Mouse (Mus musculus) forebrain, embryonic 11.5 days (tissue): ENCODE measurements around the gene Idh1. TPM values are rescaled to one million over a fixed set of nuclear protein-coding genes. Genes with fewer than 3 reads are reported as not detected.
"Not testable (repeated sequence)": the region's sequence is repeated elsewhere in the genome, so short reads cannot be mapped to it uniquely, and the experiment has no call there.

ENCODE experiments used
- ATAC-seq: fragments of 200-750 bp; cut with Nextera tagmentation; replicated peaks from 2 replicates; pipeline ENCODE4 v1.8.0; 2017; ENCODE audit warnings: moderate TSS enrichment; ENCODE audit not compliant: low FRiP score
- DNase-seq: peaks from one replicate; pipeline ENCODE4 v3.0.0-alpha.2; 2017; ENCODE audit warnings: low spot score
- H3K27ac ChIP-seq: fragments of 300-500 bp; sonication (generic); 2 replicates; pipeline ENCODE4 v1.5.1; 2014; ENCODE audit warnings: low read depth, low read length
- H3K27me3 ChIP-seq: fragments of 300-500 bp; sonication (generic); 2 replicates; pipeline ENCODE4 v1.6.1; 2014; ENCODE audit warnings: mild to moderate bottlenecking, low read length, mixed read lengths; ENCODE audit not compliant: control insufficient read depth, insufficient read depth
- H3K36me3 ChIP-seq: fragments of 300-500 bp; sonication (generic); 2 replicates; pipeline ENCODE4 v1.6.1; 2014; ENCODE audit warnings: mild to moderate bottlenecking, low read length, moderate library complexity, mixed read lengths; ENCODE audit not compliant: control insufficient read depth, insufficient read depth
- H3K4me1 ChIP-seq: fragments of 300-500 bp; sonication (generic); replicated peaks from 2 replicates; pipeline ENCODE4 v1.6.1; 2014; ENCODE audit warnings: low read length, mixed read lengths; ENCODE audit not compliant: control insufficient read depth, insufficient read depth
- H3K4me2 ChIP-seq: fragments of 300-500 bp; sonication (generic); 2 replicates; pipeline ENCODE4 v1.6.1; 2014; ENCODE audit warnings: low read depth, mild to moderate bottlenecking, low read length, moderate library complexity, mixed read lengths; ENCODE audit not compliant: severe bottlenecking
- H3K4me3 ChIP-seq: fragments of 300-500 bp; sonication (generic); 2 replicates; pipeline ENCODE4 v1.5.1; 2014; ENCODE audit warnings: low read depth, low read length
- H3K9ac ChIP-seq: fragments of 300-500 bp; sonication (generic); 2 replicates; pipeline ENCODE4 v1.6.1; 2014; ENCODE audit warnings: low read length
- H3K9me3 ChIP-seq: fragments of 300-500 bp; sonication (generic); 2 replicates; pipeline ENCODE4 v1.6.1; 2016; ENCODE audit warnings: low read length, mixed read lengths; ENCODE audit not compliant: control insufficient read depth
- WGBS: fragments of 180-500 bp; shearing (Covaris S2); extraction: QIAGEN DNeasy Blood & Tissue Kit; methylation state at CpG from one replicate; pipeline ENCODE4 v1.1.7; 2014; 5-methylcytosine and 5-hydroxymethylcytosine counted together
- polyA plus RNA-seq: library from polyadenylated mRNA; unstranded; fragments of >200 nt; fragmentation: Nextera tagmentation; extraction: Ambion mirVana; gene quantifications from 2 replicates; pipeline ENCODE4 v1.2.1, GENCODE M21; 2014

Gene Idh1
- 306 and 321 TPM in 2 replicates for polyA plus RNA-seq

DNA sequence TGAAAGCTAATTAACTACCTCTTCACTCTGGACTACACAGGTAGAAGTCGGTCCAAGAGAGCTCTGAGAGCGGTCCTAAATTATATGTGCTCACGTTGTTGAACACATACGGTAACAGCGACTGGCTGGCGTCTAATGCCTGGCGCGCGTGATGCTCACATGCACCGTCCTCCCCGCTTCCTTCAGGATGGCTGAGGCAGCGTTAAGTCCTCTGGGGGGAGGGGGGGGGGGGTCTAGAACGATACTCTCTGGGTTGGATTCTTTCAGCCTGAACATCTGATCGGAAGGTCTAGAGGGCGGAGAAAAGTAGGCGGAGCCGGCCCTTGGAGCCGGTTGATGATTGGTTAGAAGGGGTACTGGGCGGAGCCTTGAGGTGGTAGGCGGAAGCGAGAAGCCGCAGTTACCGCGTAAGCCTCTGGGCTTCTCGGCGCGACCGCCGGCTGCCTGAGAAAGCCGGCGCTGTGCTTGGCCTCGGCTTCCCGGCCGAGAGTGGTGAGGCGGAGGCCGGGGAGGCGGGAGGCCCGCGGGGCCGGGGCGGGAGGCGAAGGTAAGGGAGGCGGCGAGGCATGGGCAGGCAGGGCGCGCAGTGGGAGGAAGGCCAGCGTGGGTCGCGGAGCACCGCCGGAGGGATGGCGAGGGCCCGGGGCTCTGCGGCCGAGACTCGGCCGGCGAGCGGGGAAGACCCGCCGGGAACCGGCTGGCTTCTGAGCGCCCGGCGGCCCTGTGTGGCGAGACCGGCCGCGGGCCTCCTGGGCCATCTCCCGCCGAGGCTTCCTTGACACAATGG is at the start of gene Idh1, which contains the start of gene Pikfyve:
Gene Idh1, minus strand, starts transcription at position 214 of the 787 bp plus-strand sequence.
Gene Pikfyve, plus strand, starts transcription at position 397 of the 787 bp plus-strand sequence.
- peak; percentile 98 for DNase-seq

DNA sequence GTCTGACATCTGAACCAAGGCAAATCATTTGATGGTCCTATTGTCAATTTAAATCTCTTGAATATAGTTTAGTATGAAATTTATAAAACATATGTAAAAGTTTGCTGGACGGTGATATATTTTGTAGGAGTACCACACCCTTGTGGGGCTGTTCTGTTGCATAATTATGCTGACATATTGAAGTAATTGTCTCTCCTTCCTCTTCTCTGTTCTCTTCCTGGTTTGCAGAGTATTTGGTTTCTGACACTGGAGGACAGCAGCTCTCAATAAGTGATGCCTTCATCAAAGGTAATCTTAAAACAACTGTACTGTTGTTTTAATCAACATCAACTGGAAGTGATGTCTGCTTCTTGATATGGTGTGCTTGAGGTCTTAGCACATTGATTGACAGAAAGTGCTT is 44.3 kb upstream of the Idh1 start:
- H3K4me3 ChIP-seq: no peak overlapping the region
- H3K4me2 ChIP-seq: no peak overlapping the region
- H3K9ac ChIP-seq: no peak overlapping the region
- no peaks in the 10 kb centered on the region for H3K4me1 ChIP-seq
- no peaks in the 10 kb centered on the region for H3K27me3 ChIP-seq
- no peaks in the 10 kb centered on the region; the same call in 1 of the 2 replicates for H3K36me3 ChIP-seq
- ATAC-seq: no peak
- no peaks in the 10 kb centered on the region for H3K9me3 ChIP-seq
- 95% methylated on average over 1 of the region's 1 CpGs for whole genome bisulfite sequencing
- no peak for DNase-seq
- H3K27ac ChIP-seq: no peak overlapping the region

More for the DNA sequence above, at the start of gene Idh1, which contains the start of gene Pikfyve:
- Histone ChIP-seq H3K36me3 (no peaks in the 10 kb centered on the region), H3K9ac (peak within 1 kb of the TSS; percentile 73), H3K4me2 (peak within 1 kb of the TSS; percentile 79), H3K27ac (peak within 1 kb of the TSS; percentile 80), H3K4me3 (peak within 1 kb of the TSS; percentile 74), H3K4me1 (peaks cover 6% of the 10 kb centered on the region; the same call in 1 of the 2 replicates), H3K9me3 (no peaks in the 10 kb centered on the region), H3K27me3 (no peaks in the 10 kb centered on the region)
- ATAC-seq: peak; percentile 98
- WGBS: 0% methylated on average over 68 of the region's 71 CpGs

- H3K27me3 ChIP-seq, H3K36me3 ChIP-seq, H3K4me1 ChIP-seq, H3K9ac ChIP-seq, H3K27ac ChIP-seq, H3K4me3 ChIP-seq, DNase-seq, ATAC-seq, H3K4me2 ChIP-seq, H3K9me3 ChIP-seq: not testable (repeated sequence)
- 91% methylated on average over 3 of the region's 3 CpGs for WGBS
Measured at GRCm38 (mm10) chr1:65229768-65230167, 43.5 kb upstream of the Idh1 start.

GRCm38 (mm10) chr1:65227681-65228080 is 41.4 kb upstream of the Idh1 start:
- Histone ChIP-seq H3K4me2 (no peak overlapping the region), H3K27me3 (no peaks in the 10 kb centered on the region), H3K27ac (no peak overlapping the region), H3K36me3 (peaks cover 4% of the 10 kb centered on the region; the same call in 1 of the 2 replicates), H3K9ac (no peak overlapping the region), H3K9me3 (no peaks in the 10 kb centered on the region), H3K4me1 (no peaks in the 10 kb centered on the region), H3K4me3 (no peak overlapping the region)
- DNase-seq (no peak), ATAC-seq (no peak)
- WGBS: 94% methylated on average over 2 of the region's 2 CpGs

DNA sequence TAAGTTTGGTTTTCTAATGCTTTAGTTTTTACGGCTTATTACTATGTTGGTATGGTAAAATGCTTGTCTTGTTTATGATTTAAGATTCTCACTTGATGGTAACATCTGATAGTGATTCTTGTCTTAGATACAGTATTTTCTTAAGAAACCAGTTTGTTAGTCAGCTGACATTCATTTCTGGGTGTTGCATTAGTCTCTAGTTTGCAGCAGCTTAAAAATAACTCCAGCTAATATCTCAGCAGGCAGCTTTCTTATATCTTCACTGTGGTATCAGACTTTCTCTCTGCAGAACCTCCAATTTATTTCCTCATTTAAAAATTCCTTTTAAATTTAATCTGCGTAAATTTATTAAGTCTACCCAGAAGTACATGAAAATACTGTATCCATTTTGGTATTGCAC is 37.4 kb upstream of the Idh1 start:
- ATAC-seq (no peak), DNase-seq (no peak)
- H3K4me2 ChIP-seq: no peak overlapping the region
- H3K4me1 ChIP-seq: no peaks in the 10 kb centered on the region
- no peaks in the 10 kb centered on the region for H3K9me3 ChIP-seq
- 100% methylated on average over 2 of the region's 2 CpGs for WGBS
- H3K27ac ChIP-seq: no peak overlapping the region
- no peaks in the 10 kb centered on the region for H3K27me3 ChIP-seq
- no peak overlapping the region for H3K9ac ChIP-seq
- H3K36me3 ChIP-seq: peaks cover 4% of the 10 kb centered on the region; the same call in 1 of the 2 replicates
- no peak overlapping the region for H3K4me3 ChIP-seq

DNA sequence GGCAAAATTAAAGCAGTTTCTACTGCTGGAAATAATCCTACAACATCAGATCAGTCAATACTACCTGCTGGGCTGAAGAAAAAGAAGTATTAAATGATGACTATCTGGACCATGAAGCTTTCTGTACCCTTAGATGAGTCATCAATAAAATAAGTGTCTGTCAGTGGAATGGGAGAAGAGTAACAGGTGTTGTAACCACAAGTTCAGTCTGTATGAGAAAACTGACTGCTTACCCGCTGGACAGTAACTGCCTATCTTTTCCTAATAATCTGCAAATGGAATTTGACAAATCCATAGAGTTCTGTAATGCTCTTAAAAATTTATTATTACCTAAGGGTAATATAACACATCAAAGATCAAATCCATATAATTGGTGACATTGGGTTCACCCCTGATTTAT is 31.7 kb upstream of the Idh1 start:
- H3K36me3 ChIP-seq: no peaks in the 10 kb centered on the region; the same call in 1 of the 2 replicates
- H3K4me2 ChIP-seq: no peak overlapping the region
- ATAC-seq: no peak
- H3K9me3 ChIP-seq: no peaks in the 10 kb centered on the region
- no peak overlapping the region for H3K27ac ChIP-seq
- no peaks in the 10 kb centered on the region for H3K4me1 ChIP-seq
- no peak for DNase-seq
- WGBS: 95% methylated on average over 1 of the region's 1 CpGs
- no peak overlapping the region for H3K4me3 ChIP-seq
- no peaks in the 10 kb centered on the region for H3K27me3 ChIP-seq
- no peak overlapping the region for H3K9ac ChIP-seq

GRCm38 (mm10) chr1:65217567-65217966 is 31.3 kb upstream of the Idh1 start:
- H3K4me3 ChIP-seq: no peak overlapping the region
- DNase-seq (no peak), ATAC-seq (no peak)
- 90% methylated on average over 2 of the region's 2 CpGs for WGBS
- no peak overlapping the region for H3K27ac ChIP-seq
- H3K9ac ChIP-seq: no peak overlapping the region
- no peaks in the 10 kb centered on the region for H3K4me1 ChIP-seq
- H3K36me3 ChIP-seq: no peaks in the 10 kb centered on the region; the same call in 1 of the 2 replicates
- H3K27me3 ChIP-seq: no peaks in the 10 kb centered on the region
- H3K4me2 ChIP-seq: no peak overlapping the region
- H3K9me3 ChIP-seq: no peaks in the 10 kb centered on the region

DNA sequence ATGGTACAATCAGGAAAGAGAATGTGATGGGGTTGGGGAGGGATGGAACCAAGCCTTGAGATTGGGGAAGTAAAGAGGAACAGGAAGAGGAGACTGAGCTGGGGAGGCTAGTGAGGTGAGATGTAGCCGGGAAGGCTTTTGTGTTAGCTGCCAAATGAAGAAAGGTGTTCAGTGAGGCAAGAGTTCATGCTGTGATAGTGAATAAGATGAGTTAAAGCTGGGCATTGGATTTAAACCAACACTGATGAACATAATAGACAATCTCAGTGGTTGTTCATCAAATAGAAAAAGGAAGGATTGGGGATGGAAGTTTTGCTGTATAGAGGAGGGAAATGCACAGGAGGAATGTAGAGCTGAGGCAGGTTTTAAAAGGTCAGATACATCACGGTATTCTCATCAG is 26.9 kb upstream of the Idh1 start:
- DNase-seq (no peak), ATAC-seq (no peak)
- no peak overlapping the region for H3K4me2 ChIP-seq
- H3K9me3 ChIP-seq: no peaks in the 10 kb centered on the region; the same call in 1 of the 2 replicates
- H3K27me3 ChIP-seq: no peaks in the 10 kb centered on the region
- no peaks in the 10 kb centered on the region for H3K4me1 ChIP-seq
- WGBS: 9% methylated on average over 2 of the region's 2 CpGs
- H3K4me3 ChIP-seq: no peak overlapping the region
- peaks cover 3% of the 10 kb centered on the region for H3K36me3 ChIP-seq
- H3K27ac ChIP-seq: no peak overlapping the region
- H3K9ac ChIP-seq: no peak overlapping the region
